Mouse (Mus musculus): ENCODE results near the gene Sult2a7. TPM values are rescaled to one million over a fixed set of nuclear protein-coding genes. Genes with fewer than 3 reads are reported as not detected.

Gene Sult2a7
- polyA plus RNA-seq (2015; fragmentation: Nextera tagmentation; extraction: Ambion mirVana), result not detected in 2 replicates

DNA sequence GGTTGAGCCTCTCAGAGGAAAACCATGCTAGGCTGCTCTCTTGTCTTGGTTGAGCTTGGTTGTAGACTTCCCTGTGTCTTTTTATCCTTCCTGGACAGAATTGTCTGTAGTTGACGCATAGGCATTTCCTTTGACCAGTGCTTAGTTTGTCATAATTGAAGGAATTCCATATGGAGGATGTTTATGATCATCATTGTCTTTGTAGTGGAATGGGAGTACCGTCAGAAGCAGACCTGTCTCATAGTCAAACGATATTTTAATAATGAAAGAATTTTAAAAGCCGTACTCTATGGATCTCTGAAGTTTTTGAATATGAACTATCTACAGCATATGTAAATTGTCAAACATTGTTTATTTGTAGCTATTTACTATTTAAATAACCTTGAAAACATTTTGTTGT is at the start of gene Sult2a7:
Gene Sult2a7, minus strand, starts transcription at position 101 of the 400 bp plus-strand sequence.
- peaks cover 13% of the 10 kb centered on the region; the same call in 1 of the 2 replicates for H3K9me3 ChIP-seq (replicated peaks)
- WGBS, result 87% methylated on average over 4 of the region's 4 CpGs
- ATAC-seq (ENCODE audit: low FRiP score), result no peak

DNA sequence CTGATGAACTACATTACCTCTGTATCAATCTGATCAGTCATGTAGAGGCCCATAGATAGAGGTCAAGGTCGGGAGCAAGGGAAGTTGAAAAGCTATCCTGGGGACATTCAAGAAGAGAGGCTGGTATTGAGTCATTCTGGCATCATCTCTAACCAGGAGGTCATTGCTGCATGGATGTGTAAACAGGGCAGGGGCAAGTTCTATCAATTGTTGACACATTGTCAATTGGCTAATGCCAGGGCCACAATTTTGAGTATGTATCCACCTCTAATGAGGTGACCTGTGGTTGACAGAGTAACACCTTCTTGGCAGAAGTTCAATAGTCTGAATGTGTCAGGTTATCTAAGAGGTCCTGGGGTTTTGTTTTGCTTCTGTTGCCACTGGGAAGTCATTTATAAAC is 31.2 kb upstream of the Sult2a7 start:
- Histone ChIP-seq H3K36me3 (no peaks in the 10 kb centered on the region), H3K4me3 (replicated peaks) (no peak overlapping the region), H3K27ac (replicated peaks) (no peak overlapping the region), H3K4me1 (no peaks in the 10 kb centered on the region), H3K9me3 (replicated peaks) (peaks cover 24% of the 10 kb centered on the region; the same call in 1 of the 2 replicates), H3K4me2 (no peak overlapping the region), H3K27me3 (replicated peaks) (no peaks in the 10 kb centered on the region), H3K9ac (replicated peaks) (no peak overlapping the region)
- WGBS, result 79% methylated on average over 1 of the region's 1 CpGs
- ATAC-seq (ENCODE audit: low FRiP score), result no peak

More for the DNA sequence above, at the start of gene Sult2a7:
- Histone ChIP-seq H3K27me3 (replicated peaks) (no peaks in the 10 kb centered on the region), H3K4me3 (replicated peaks) (no peak within 1 kb of the TSS), H3K4me2 (no peak within 1 kb of the TSS), H3K36me3 (no peaks in the 10 kb centered on the region), H3K27ac (replicated peaks) (no peak within 1 kb of the TSS), H3K4me1 (no peaks in the 10 kb centered on the region), H3K9ac (replicated peaks) (no peak within 1 kb of the TSS)

DNA sequence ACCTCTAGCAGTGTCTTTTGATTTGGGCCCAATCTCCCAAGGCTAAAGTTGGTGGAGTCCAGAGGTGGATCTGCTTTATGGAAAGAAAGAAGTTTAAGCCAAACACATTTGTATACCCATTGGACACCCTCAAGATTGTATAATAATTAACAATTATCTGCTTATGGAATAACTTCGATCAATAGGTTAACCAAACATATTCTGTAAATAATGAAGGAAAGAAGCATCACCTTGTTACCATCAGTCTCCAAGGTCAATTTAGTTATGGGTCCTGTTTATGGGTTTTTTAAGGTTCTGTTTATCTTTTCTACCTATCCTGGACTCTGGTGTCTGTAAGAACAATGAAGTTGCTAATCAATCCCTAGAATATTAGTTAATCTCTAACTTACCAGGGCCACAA is 28.6 kb upstream of the Sult2a7 start:
- WGBS, result 83% methylated on average over 1 of the region's 1 CpGs
- Histone ChIP-seq H3K9me3 (replicated peaks) (peaks cover 35% of the 10 kb centered on the region; the same call in 1 of the 2 replicates), H3K36me3 (no peaks in the 10 kb centered on the region), H3K4me2 (no peak overlapping the region), H3K9ac (replicated peaks) (no peak overlapping the region), H3K27ac (replicated peaks) (no peak overlapping the region), H3K27me3 (replicated peaks) (no peaks in the 10 kb centered on the region), H3K4me1 (no peaks in the 10 kb centered on the region), H3K4me3 (replicated peaks) (no peak overlapping the region)
- ATAC-seq (ENCODE audit: low FRiP score), result no peak

- H3K36me3 ChIP-seq, result no peaks in the 10 kb centered on the region
- H3K4me2 ChIP-seq, result no peak overlapping the region
- H3K9me3 ChIP-seq (replicated peaks), result peaks cover 35% of the 10 kb centered on the region
- no peak overlapping the region for H3K27ac ChIP-seq (replicated peaks)
- H3K4me3 ChIP-seq (replicated peaks), result no peak overlapping the region
- H3K4me1 ChIP-seq, result no peaks in the 10 kb centered on the region
- H3K9ac ChIP-seq (replicated peaks), result no peak overlapping the region
- H3K27me3 ChIP-seq (replicated peaks), result no peaks in the 10 kb centered on the region
- ATAC-seq (ENCODE audit: low FRiP score), result no peak
- WGBS, result 71% methylated on average over 3 of the region's 3 CpGs
Measured at GRCm38 (mm10) chr7:14518301-14518700, 24.3 kb upstream of the Sult2a7 start.

GRCm38 (mm10) chr7:14492886-14493285 is 1.1 kb downstream of the Sult2a7 start:
- peaks cover 13% of the 10 kb centered on the region; the same call in 1 of the 2 replicates for H3K9me3 ChIP-seq (replicated peaks)
- H3K4me1 ChIP-seq, result no peaks in the 10 kb centered on the region
- ATAC-seq (ENCODE audit: low FRiP score), result no peak
- no peak overlapping the region for H3K4me2 ChIP-seq
- 78% methylated on average over 3 of the region's 3 CpGs for WGBS
- H3K27me3 ChIP-seq (replicated peaks), result no peaks in the 10 kb centered on the region
- no peak overlapping the region for H3K27ac ChIP-seq (replicated peaks)
- no peak overlapping the region for H3K4me3 ChIP-seq (replicated peaks)
- H3K9ac ChIP-seq (replicated peaks), result no peak overlapping the region
- H3K36me3 ChIP-seq, result no peaks in the 10 kb centered on the region

- H3K4me3 ChIP-seq (replicated peaks), result no peak within 1 kb of the TSS
- H3K9me3 ChIP-seq (replicated peaks), result peaks cover 11% of the 10 kb centered on the region; the same call in 1 of the 2 replicates
- no peak for ATAC-seq (ENCODE audit: low FRiP score)
- WGBS, result 67% methylated on average over 3 of the region's 3 CpGs
- H3K4me2 ChIP-seq, result no peak within 1 kb of the TSS
- H3K27ac ChIP-seq (replicated peaks), result no peak within 1 kb of the TSS
- H3K27me3 ChIP-seq (replicated peaks), result no peaks in the 10 kb centered on the region
- no peaks in the 10 kb centered on the region for H3K36me3 ChIP-seq
- no peaks in the 10 kb centered on the region for H3K4me1 ChIP-seq
- H3K9ac ChIP-seq (replicated peaks), result no peak within 1 kb of the TSS
Measured at GRCm38 (mm10) chr7:14446534-14446933, 47.5 kb downstream of the Sult2a7 start, which contains the start of gene Sult2a8. Sult2a8 (minus strand) TSS chr7:14446769.

DNA sequence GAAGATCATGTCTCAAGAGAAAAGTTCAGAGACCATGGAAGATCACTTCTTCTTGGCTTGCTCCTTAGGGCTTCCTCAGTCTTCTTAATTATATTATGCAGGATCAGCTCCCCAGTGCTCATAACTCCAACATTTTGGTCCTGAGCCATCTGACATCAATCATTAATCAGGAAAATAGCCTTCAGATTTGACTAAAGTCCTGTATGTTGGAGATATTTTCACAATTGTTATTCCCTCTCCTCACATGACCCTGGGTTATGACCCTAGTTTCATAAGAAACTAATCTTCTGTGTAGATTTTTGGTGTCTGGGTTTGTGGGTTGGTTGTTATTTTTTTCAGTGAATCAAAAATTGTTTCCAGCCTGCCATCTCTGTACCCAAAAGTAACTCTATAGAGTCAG is 54.4 kb downstream of the Sult2a7 start:
- no peak for ATAC-seq (ENCODE audit: low FRiP score)
- no peak overlapping the region for H3K9ac ChIP-seq (replicated peaks)
- H3K4me2 ChIP-seq, result no peak overlapping the region
- H3K36me3 ChIP-seq, result no peaks in the 10 kb centered on the region
- peaks cover 24% of the 10 kb centered on the region for H3K9me3 ChIP-seq (replicated peaks)
- H3K27ac ChIP-seq (replicated peaks), result no peak overlapping the region
- no peaks in the 10 kb centered on the region for H3K27me3 ChIP-seq (replicated peaks)
- H3K4me1 ChIP-seq, result no peaks in the 10 kb centered on the region
- H3K4me3 ChIP-seq (replicated peaks), result no peak overlapping the region

- Histone ChIP-seq H3K4me3 (replicated peaks) (no peak overlapping the region), H3K27me3 (replicated peaks) (no peaks in the 10 kb centered on the region), H3K9ac (replicated peaks) (no peak overlapping the region), H3K36me3 (no peaks in the 10 kb centered on the region), H3K4me2 (no peak overlapping the region), H3K4me1 (no peaks in the 10 kb centered on the region), H3K27ac (replicated peaks) (no peak overlapping the region), H3K9me3 (replicated peaks) (peaks cover 29% of the 10 kb centered on the region)
- ATAC-seq (ENCODE audit: low FRiP score), result no peak
- WGBS, result 90% methylated on average over 1 of the region's 1 CpGs
Measured at GRCm38 (mm10) chr7:14438484-14438883, 55.5 kb downstream of the Sult2a7 start.

DNA sequence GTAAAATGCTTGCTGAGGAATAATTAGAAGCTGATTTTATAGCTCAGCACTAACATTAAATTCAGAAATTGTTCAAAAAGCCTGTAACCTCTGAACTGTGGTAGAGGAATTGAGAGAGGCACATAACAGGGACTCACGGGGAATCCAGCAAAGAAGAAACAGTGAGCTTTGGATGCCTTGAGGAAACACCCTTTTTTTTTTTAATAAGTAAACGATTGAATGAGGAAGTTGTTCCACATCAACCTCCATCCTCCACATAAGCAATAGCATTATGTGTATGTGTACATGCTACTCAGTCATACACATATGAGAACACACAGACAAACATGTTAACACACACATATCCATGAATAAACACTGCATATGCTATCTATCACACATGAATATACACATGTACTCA is 56.0 kb downstream of the Sult2a7 start:
- Histone ChIP-seq H3K9me3 (replicated peaks) (peaks cover 29% of the 10 kb centered on the region), H3K9ac (replicated peaks) (no peak overlapping the region), H3K4me1 (no peaks in the 10 kb centered on the region), H3K36me3 (no peaks in the 10 kb centered on the region), H3K4me2 (no peak overlapping the region), H3K27me3 (replicated peaks) (no peaks in the 10 kb centered on the region), H3K27ac (replicated peaks) (no peak overlapping the region), H3K4me3 (replicated peaks) (no peak overlapping the region)
- WGBS, result 91% methylated on average over 2 of the region's 2 CpGs
- ATAC-seq (ENCODE audit: low FRiP score), result no peak

Other genes starting within 250 kb of the Sult2a7 start
- gene Sult2a6, start 239.4 kb downstream of the Sult2a7 start, polyA plus RNA-seq (2015; fragmentation: Nextera tagmentation; extraction: Ambion mirVana), result not detected in 2 replicates
- gene Obox8, start 160.7 kb downstream of the Sult2a7 start, polyA plus RNA-seq (2015; fragmentation: Nextera tagmentation; extraction: Ambion mirVana), result not detected in 2 replicates
- gene Sult2a8, start 47.5 kb downstream of the Sult2a7 start, polyA plus RNA-seq (2015; fragmentation: Nextera tagmentation; extraction: Ambion mirVana), result not detected in 2 replicates
- 0.28 and 0.54 TPM in 2 replicates for gene Vmn1r90, start 69.3 kb upstream of the Sult2a7 start, polyA plus RNA-seq (2015; fragmentation: Nextera tagmentation; extraction: Ambion mirVana)
- not detected in 2 replicates for gene Obox7, start 165.3 kb upstream of the Sult2a7 start, polyA plus RNA-seq (2015; fragmentation: Nextera tagmentation; extraction: Ambion mirVana)

Data from neural tube, embryonic 15.5 days (tissue).